Mouse (Mus musculus) kidney, postnatal 0 days (tissue): Measurements from ENCODE around the gene Dgkg. TPM values are rescaled to one million over a fixed set of nuclear protein-coding genes. Genes with fewer than 3 reads are reported as not detected.

Source experiments
- ATAC-seq: fragments of 200-750 bp; cut with Nextera tagmentation; replicated peaks from 2 replicates; pipeline ENCODE4 v1.8.0; 2017; ENCODE audit warnings: low read depth, moderate number of reproducible peaks, moderate TSS enrichment, moderate library complexity; ENCODE audit not compliant: low FRiP score
- DNase-seq: peaks from one replicate; pipeline ENCODE4 v3.0.0-alpha.2; 2016; ENCODE audit warnings: low spot score
- H3K27ac ChIP-seq: fragments of 300-500 bp; sonication (generic); 2 replicates; pipeline ENCODE4 v1.5.1; 2014; ENCODE audit warnings: mild to moderate bottlenecking
- H3K27me3 ChIP-seq: fragments of 300-500 bp; sonication (generic); 2 replicates; pipeline ENCODE4 v1.6.1; 2014; ENCODE audit warnings: low read length, mixed read lengths; ENCODE audit not compliant: insufficient read depth
- H3K36me3 ChIP-seq: fragments of 300-500 bp; sonication (generic); 2 replicates; pipeline ENCODE4 v1.6.1; 2014; ENCODE audit warnings: low read length, mixed read lengths; ENCODE audit not compliant: insufficient read depth
- H3K4me1 ChIP-seq: fragments of 300-500 bp; sonication (generic); replicated peaks from 2 replicates; pipeline ENCODE4 v1.6.1; 2014; ENCODE audit warnings: antibody characterized with exemption, low read length, mixed read lengths; ENCODE audit not compliant: insufficient read depth
- H3K4me2 ChIP-seq: fragments of 300-500 bp; sonication (generic); 2 replicates; pipeline ENCODE4 v1.6.1; 2014; ENCODE audit warnings: mild to moderate bottlenecking, low read length, moderate library complexity, mixed read lengths
- H3K4me3 ChIP-seq: fragments of 300-500 bp; sonication (generic); replicated peaks from 2 replicates; pipeline ENCODE4 v1.5.1; 2014; ENCODE audit warnings: low read depth, low read length
- H3K9ac ChIP-seq: fragments of 300-500 bp; sonication (generic); 2 replicates; pipeline ENCODE4 v1.6.1; 2014; ENCODE audit warnings: low read depth, low read length
- H3K9me3 ChIP-seq: fragments of 300-500 bp; sonication (generic); replicated peaks from 2 replicates; pipeline ENCODE4 v1.6.1; 2016; ENCODE audit warnings: low read length, inconsistent platforms, mixed read lengths
- CTCF ChIP-seq: IDR thresholded peaks from 2 replicates; pipeline ENCODE4 v1.5.1; 2016; ENCODE audit warnings: antibody characterized with exemption, low read depth, mild to moderate bottlenecking, moderate library complexity
- WGBS: fragments of 180-500 bp; shearing (Covaris S2); extraction: QIAGEN DNeasy Blood & Tissue Kit; methylation state at CpG from one replicate; pipeline ENCODE4 v1.1.7; 2014; 5-methylcytosine and 5-hydroxymethylcytosine counted together
- polyA plus RNA-seq: library from polyadenylated mRNA; unstranded; fragments of >200 nt; fragmentation: Nextera tagmentation; extraction: Ambion mirVana; gene quantifications from 2 replicates; pipeline ENCODE4 v1.2.1, GENCODE M21; 2015

The Dgkg gene
- polyA plus RNA-seq, 1 experiment from 2014 or later, result 0.67 TPM

DNA sequence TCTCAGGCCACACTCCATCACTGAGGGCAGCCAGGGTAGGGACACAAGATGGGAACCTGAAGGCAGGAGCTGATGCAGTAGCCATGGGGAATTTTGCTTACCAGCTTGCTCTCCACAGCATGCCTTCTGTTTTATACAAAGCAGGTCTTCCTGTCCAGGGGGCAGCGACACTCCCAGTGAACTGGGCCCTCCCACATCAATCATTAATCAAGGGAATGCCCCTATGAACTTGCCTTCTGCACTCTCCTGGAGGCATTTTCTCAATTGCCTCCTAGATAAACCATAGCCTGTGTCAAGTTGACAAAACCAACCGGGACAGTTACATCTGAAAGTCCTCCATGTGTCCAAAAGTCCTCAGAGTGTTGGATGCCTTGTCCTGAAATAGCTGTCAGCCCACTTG is 6.1 kb upstream of the Dgkg start:
- 13% methylated on average over 2 of the region's 2 CpGs for WGBS
- Histone ChIP-seq H3K4me2 (no peak overlapping the region), H3K9me3 (no peaks in the 10 kb centered on the region), H3K9ac (no peak overlapping the region), H3K27ac (no peak overlapping the region), H3K27me3 (no peaks in the 10 kb centered on the region), H3K36me3 (no peaks in the 10 kb centered on the region), H3K4me3 (no peak overlapping the region), H3K4me1 (no peaks in the 10 kb centered on the region)
- TF ChIP-seq CTCF, result no peak
- DNase-seq (peak; percentile 22), ATAC-seq (peak; percentile 71)

DNA sequence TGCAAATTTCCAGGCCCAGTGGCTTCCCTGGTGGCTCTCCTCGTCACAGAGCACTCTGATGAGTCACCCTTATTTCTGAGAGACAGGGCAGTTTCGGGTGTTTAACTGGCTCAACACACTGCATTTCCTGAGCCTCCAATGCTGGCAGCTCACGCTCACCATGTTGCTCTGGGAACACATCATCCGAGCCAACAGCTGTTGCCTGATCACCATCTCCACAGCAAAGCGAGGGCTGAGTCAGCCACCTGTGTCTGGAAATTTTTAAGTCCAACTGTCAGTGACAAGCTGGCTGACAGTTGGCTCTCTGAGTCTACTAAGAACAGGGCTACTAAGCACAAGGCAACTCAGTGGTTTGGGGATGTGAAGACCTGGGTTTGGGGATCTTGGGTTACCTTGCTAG is 4.1 kb upstream of the Dgkg start:
- no peak overlapping the region for H3K4me3 ChIP-seq
- H3K9ac ChIP-seq, result no peak overlapping the region
- H3K4me2 ChIP-seq, result no peak overlapping the region
- H3K27me3 ChIP-seq, result peaks cover 15% of the 10 kb centered on the region
- no peaks in the 10 kb centered on the region for H3K9me3 ChIP-seq
- H3K4me1 ChIP-seq, result peaks cover 3% of the 10 kb centered on the region; the same call in 1 of the 2 replicates
- WGBS, result 46% methylated on average over 5 of the region's 5 CpGs
- no peaks in the 10 kb centered on the region for H3K36me3 ChIP-seq
- no peak for DNase-seq
- H3K27ac ChIP-seq, result no peak overlapping the region
- ATAC-seq, result no peak
- no peak for TF ChIP-seq CTCF

DNA sequence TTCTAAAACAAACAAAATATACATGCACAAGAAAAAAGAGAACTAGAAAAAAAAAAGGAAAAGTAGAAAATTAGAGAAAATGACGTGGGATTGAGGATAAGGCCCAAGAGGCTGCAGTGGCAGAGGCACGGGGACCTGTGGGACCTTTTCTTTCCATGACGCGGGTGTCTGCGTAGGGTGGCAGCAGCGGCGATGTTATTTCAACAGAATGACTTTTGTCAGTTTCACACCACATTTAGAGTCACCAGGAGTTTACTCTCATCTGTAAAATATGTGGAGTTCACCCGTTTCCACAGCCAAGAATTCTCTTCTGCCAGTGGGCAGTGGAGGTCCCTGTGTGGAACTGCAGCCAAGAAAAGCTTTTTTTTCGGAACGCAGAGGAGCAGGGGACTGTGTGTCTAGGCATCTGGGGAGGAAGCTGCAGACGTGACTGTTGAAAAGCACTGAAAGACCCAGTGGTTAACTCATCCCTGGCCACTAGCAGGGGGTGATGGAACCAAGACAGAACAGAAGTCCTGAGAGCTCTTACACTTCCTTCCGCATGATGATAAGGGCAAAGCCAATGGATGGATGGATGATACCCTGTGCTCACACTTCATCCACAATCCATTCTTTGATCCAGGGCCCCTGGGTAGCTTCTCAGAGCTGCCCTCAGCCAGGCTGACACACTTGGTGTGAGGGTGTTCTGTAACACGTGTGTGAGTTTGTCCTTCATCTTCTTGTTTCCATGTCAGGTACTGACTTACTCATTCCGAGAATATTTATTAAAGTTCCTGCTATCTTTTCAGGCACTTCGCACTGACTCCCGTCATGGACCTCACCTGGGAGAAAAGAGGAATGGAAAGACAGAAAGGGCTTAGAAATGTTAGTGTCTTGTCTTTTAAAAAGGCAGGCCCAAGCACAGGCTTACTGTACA is 1.1 kb upstream of the Dgkg start:
- Histone ChIP-seq H3K9ac (no peak overlapping the region), H3K4me2 (no peak overlapping the region), H3K4me1 (peaks cover 7% of the 10 kb centered on the region), H3K27me3 (peaks cover 19% of the 10 kb centered on the region), H3K9me3 (no peaks in the 10 kb centered on the region), H3K36me3 (no peaks in the 10 kb centered on the region), H3K27ac (no peak overlapping the region), H3K4me3 (no peak overlapping the region)
- WGBS, result 71% methylated on average over 16 of the region's 16 CpGs
- DNase-seq (no peak), ATAC-seq (no peak)
- no peak for TF ChIP-seq CTCF

DNA sequence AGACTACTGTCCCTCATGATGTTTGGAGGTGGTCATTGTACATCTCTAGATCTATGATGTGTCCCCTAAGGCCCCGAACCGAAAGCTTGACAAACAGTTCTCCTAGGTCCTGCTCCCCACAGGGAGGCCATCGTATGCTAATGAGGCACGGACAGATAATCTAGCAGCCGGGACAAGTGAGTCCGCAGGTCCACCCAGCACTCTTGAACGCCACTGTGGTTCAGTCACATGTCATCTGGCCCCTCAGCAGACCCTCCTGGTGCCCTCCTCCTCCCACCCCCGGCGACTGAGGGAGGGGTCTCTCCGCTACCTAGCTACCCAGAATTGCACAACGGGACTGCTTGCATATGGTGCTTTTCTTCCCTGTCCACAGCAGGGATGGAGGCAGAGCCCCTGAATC is 1.2 kb downstream of the Dgkg start:
- Histone ChIP-seq H3K4me3 (no peak overlapping the region), H3K9ac (no peak overlapping the region), H3K36me3 (no peaks in the 10 kb centered on the region), H3K9me3 (no peaks in the 10 kb centered on the region), H3K4me1 (peaks cover 7% of the 10 kb centered on the region), H3K4me2 (peak overlapping the region; percentile 86; the same call in 1 of the 2 replicates), H3K27ac (no peak overlapping the region), H3K27me3 (peaks cover 19% of the 10 kb centered on the region)
- no peak for TF ChIP-seq CTCF
- no peak for DNase-seq
- WGBS, result 7% methylated on average over 10 of the region's 11 CpGs
- no peak for ATAC-seq

DNA sequence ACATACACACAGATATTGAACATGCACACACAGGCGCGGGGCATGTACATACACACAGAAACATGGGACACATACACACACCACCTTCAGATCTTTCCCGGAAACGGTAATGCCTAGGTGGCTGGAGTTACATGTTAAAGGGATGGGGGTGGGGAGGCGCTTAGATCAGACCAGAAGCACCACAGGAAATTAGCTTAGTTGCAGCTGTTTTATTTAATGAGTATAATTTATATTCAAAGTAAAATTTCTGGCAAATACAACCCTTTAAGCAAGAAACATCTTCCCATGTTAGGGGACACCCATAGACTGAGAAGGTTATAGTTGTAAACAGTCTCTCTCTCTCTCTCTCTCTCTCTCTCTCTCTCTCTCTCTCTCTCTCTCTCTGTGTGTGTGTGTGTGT is 1.8 kb downstream of the Dgkg start:
- Histone ChIP-seq H3K9me3 (no peaks in the 10 kb centered on the region), H3K27me3 (peaks cover 19% of the 10 kb centered on the region), H3K27ac (no peak overlapping the region), H3K9ac (no peak overlapping the region), H3K4me1 (peaks cover 7% of the 10 kb centered on the region), H3K4me3 (no peak overlapping the region), H3K36me3 (no peaks in the 10 kb centered on the region), H3K4me2 (no peak overlapping the region)
- ATAC-seq, result no peak
- no peak for TF ChIP-seq CTCF
- 66% methylated on average over 5 of the region's 5 CpGs for WGBS
- DNase-seq, result no peak

DNA sequence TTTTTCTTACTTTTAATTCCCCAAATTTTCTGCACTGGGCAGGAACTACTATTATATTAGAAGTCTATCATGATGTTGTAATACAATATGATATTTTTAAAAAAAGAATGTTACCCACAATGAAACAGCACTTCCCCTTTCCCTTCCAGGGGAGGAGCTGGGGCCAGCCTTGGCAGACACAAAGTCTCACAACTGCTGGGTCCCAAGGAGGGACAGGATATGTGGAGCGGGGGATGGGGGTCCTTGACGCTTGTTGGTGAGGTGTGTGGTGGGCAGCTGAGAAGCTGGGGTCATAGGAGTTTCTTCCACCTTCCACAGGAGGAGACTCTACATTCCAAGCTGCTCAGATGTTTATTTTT is 2.6 kb downstream of the Dgkg start:
- WGBS, result 38% methylated on average over 2 of the region's 2 CpGs
- Histone ChIP-seq H3K27ac (no peak overlapping the region), H3K36me3 (no peaks in the 10 kb centered on the region), H3K9me3 (no peaks in the 10 kb centered on the region), H3K4me3 (no peak overlapping the region), H3K4me1 (peaks cover 7% of the 10 kb centered on the region), H3K4me2 (no peak overlapping the region), H3K9ac (no peak overlapping the region), H3K27me3 (peaks cover 19% of the 10 kb centered on the region)
- ATAC-seq (no peak), DNase-seq (no peak)
- no peak for TF ChIP-seq CTCF
